Mouse (Mus musculus) megakaryocyte, adult 5-6 weeks (primary cell): ENCODE results near the gene Mmp11. TPM values are rescaled to one million over a fixed set of nuclear protein-coding genes. Genes with fewer than 3 reads are reported as not detected.

Experiments
- ATAC-seq: 2 replicates; pipeline ENCODE4 v1.8.0; 2016; ENCODE audit warnings: mild to moderate bottlenecking, inconsistent platforms; ENCODE audit not compliant: poor library complexity, severe bottlenecking
- total RNA-seq, 2 experiments: library from RNA; stranded (forward) in 1 of 2; stranded (reverse) in 1 of 2; fragments of 153-499, 151-499 nt in 1 of 2; fragments of 221-1000, 200-1000 nt in 1 of 2; gene quantifications; 2 replicates each; pipeline versions ENCODE4 v1.2.3 to v1.2.4; 2015 to 2017

Mmp11 gene
- not detected in 2 replicates for total RNA-seq (2015)
- not detected in 2 replicates for total RNA-seq (2017)

- peak; percentile 86 for ATAC-seq
Observed at GRCm38 (mm10) chr10:75935680-75936541, at the start of gene Mmp11. Mmp11 (minus strand) TSS chr10:75936496.

GRCm38 (mm10) chr10:75979432-75979831 lies 43.1 kb upstream of the Mmp11 start:
- no peak for ATAC-seq

GRCm38 (mm10) chr10:75978835-75979157 lies 42.5 kb upstream of the Mmp11 start:
- no peak for ATAC-seq

GRCm38 (mm10) chr10:75978119-75978834 lies 42.0 kb upstream of the Mmp11 start:
- ATAC-seq, result no peak

GRCm38 (mm10) chr10:75975216-75975615 lies 38.9 kb upstream of the Mmp11 start:
- ATAC-seq, result no peak

GRCm38 (mm10) chr10:75973846-75974245 lies 37.5 kb upstream of the Mmp11 start:
- ATAC-seq, result no peak

GRCm38 (mm10) chr10:75954381-75954811 lies 18.1 kb upstream of the Mmp11 start, which contains the start of gene Gm5134:
Gm5134 (plus strand) TSS chr10:75954514.
- ATAC-seq, result peak; percentile 69

GRCm38 (mm10) chr10:75951424-75952050 lies 15.2 kb upstream of the Mmp11 start:
- ATAC-seq, result peak; percentile 73

- no peak for ATAC-seq
Observed at GRCm38 (mm10) chr10:75950791-75951210, 14.5 kb upstream of the Mmp11 start.

GRCm38 (mm10) chr10:75949053-75950045 lies 13.1 kb upstream of the Mmp11 start:
- ATAC-seq, result no peak

- no peak for ATAC-seq
Observed at GRCm38 (mm10) chr10:75948079-75948478, 11.8 kb upstream of the Mmp11 start.

- ATAC-seq, result no peak
Observed at GRCm38 (mm10) chr10:75945896-75946295, 9.6 kb upstream of the Mmp11 start.

- no peak for ATAC-seq
Observed at GRCm38 (mm10) chr10:75945213-75945612, 8.9 kb upstream of the Mmp11 start.

- ATAC-seq, result no peak
Observed at GRCm38 (mm10) chr10:75944066-75944772, 7.9 kb upstream of the Mmp11 start.

- no peak for ATAC-seq
Observed at GRCm38 (mm10) chr10:75942736-75943477, 6.6 kb upstream of the Mmp11 start, which contains the start of gene Vpreb3. Vpreb3 (plus strand) TSS chr10:75943057.

- no peak for ATAC-seq
Observed at GRCm38 (mm10) chr10:75941042-75941824, 4.9 kb upstream of the Mmp11 start.

- no peak for ATAC-seq
Observed at GRCm38 (mm10) chr10:75940520-75940919, 4.2 kb upstream of the Mmp11 start, which contains the start of gene Gm867. Gm867 (minus strand) TSS chr10:75940672.
